Mouse (Mus musculus) liver, embryonic 14.5 days (tissue): ENCODE results near the gene Kctd20.

ENCODE experiments used
- CTCF ChIP-seq: IDR thresholded peaks from 2 replicates; pipeline ENCODE4 v1.5.1; 2016; ENCODE audit warnings: antibody characterized with exemption, low read depth, control low read depth
- EP300 ChIP-seq: IDR thresholded peaks from 2 replicates; pipeline ENCODE4 v1.6.1; 2016; ENCODE audit warnings: antibody characterized with exemption, low read depth

GRCm38 (mm10) chr17:28988291-28988690, 36.5 kb downstream of the Kctd20 start:
- TF ChIP-seq CTCF, result no peak
- no peak for TF ChIP-seq EP300
